Mouse (Mus musculus): ENCODE results near the gene Gpank1. TPM values are rescaled to one million over a fixed set of nuclear protein-coding genes. Genes with fewer than 3 reads are reported as not detected.

Gpank1 gene
- total and polyA plus RNA-seq, 3 experiments: 40.4 to 44.7 TPM; not detected in 1

GRCm38 (mm10) chr17:35126206-35126611 lies 5.0 kb downstream of the Gpank1 start, which contains the start of gene D17H6S53E (continued):
- TF ChIP-seq ETS1 (IDR thresholded peaks at IDR 0.05; ENCODE audit: low read depth, low read length) (peak; percentile 67; the same call in 1 of the 2 replicates), TCF12 (IDR thresholded peaks at IDR 0.05; ENCODE audit: low read depth, low read length) (peak; percentile 44; the same call in 1 of the 2 replicates), UBTF (IDR thresholded peaks at IDR 0.05; ENCODE audit: borderline replicate concordance, insufficient read depth, low read depth, low read length) (peak; percentile 80; the same call in 1 of the 2 replicates), CTCF (IDR thresholded peaks at IDR 0.05 in 2 of 3, conservative IDR thresholded peaks at IDR 0.05 in 1 of 3; ENCODE audit: control insufficient read depth in 1 of 3, insufficient read depth in 1 of 3, low read depth in 2 of 3, low read length in 3 of 3, poor library complexity in 1 of 3, severe bottlenecking in 1 of 3) (no peak)

GRCm38 (mm10) chr17:35127017-35127416 lies 5.8 kb downstream of the Gpank1 start:
- no peaks in the 10 kb centered on the region for H3K27me3 ChIP-seq (ENCODE audit: control insufficient read depth in 1 of 2, insufficient read depth in 2 of 2, low read length in 2 of 2)
- DNase-seq (ENCODE audit: low read depth, low spot score): no peak
- H3K27ac ChIP-seq (ENCODE audit: control insufficient read depth, low read depth, low read length): peak overlapping the region; percentile 78; the same call in 1 of the 2 replicates
- H3K79me2 ChIP-seq (ENCODE audit: control insufficient read depth, insufficient read depth, low read length, poor library complexity): peaks cover 26% of the 10 kb centered on the region
- H3K4me3 ChIP-seq (ENCODE audit: control insufficient read depth in 1 of 2, insufficient read depth in 1 of 2, low read depth in 2 of 2, low read length in 2 of 2): peak overlapping the region; percentile 90 to 99
- no peak for TF ChIP-seq UBTF (IDR thresholded peaks at IDR 0.05; ENCODE audit: borderline replicate concordance, insufficient read depth, low read depth, low read length)
- no peak for TF ChIP-seq E2F4 (IDR thresholded peaks at IDR 0.05; ENCODE audit: borderline replicate concordance, low read depth, low read length)
- TF ChIP-seq ETS1 (IDR thresholded peaks at IDR 0.05; ENCODE audit: low read depth, low read length): no peak
- no peak for TF ChIP-seq ZMIZ1 (IDR thresholded peaks at IDR 0.05; ENCODE audit: low read depth, low read length)
- no peak for TF ChIP-seq USF2 (IDR thresholded peaks at IDR 0.05; ENCODE audit: borderline replicate concordance in 1 of 2, insufficient read depth in 1 of 2, low read depth in 1 of 2, low read length in 2 of 2)
- TF ChIP-seq NELFE (IDR thresholded peaks at IDR 0.05; ENCODE audit: low read depth, low read length): no peak
- TF ChIP-seq TAL1 (IDR thresholded peaks at IDR 0.05; ENCODE audit: low read length): no peak
- TF ChIP-seq ELF1 (IDR thresholded peaks at IDR 0.05; ENCODE audit: low read depth, low read length): peak; percentile 12; the same call in 1 of the 2 replicates
- TF ChIP-seq GABPA (IDR thresholded peaks at IDR 0.05; ENCODE audit: low read depth, low read length): no peak
- TF ChIP-seq HCFC1 (IDR thresholded peaks at IDR 0.05; ENCODE audit: low read depth, low read length): peak; percentile 28; the same call in 1 of the 2 replicates
- no peak for TF ChIP-seq MYB (IDR thresholded peaks at IDR 0.05; ENCODE audit: low read depth, low read length)
- no peak for TF ChIP-seq EP300 (IDR thresholded peaks at IDR 0.05; ENCODE audit: low read depth in 1 of 2, low read length in 2 of 2)
- no peak for TF ChIP-seq ZC3H11A (IDR thresholded peaks at IDR 0.05; ENCODE audit: low read depth, low read length)
- no peak for TF ChIP-seq GATA1 (IDR thresholded peaks at IDR 0.05; ENCODE audit: low read depth, low read length)
- H3K4me1 ChIP-seq (ENCODE audit: control insufficient read depth in 1 of 2, insufficient read depth in 2 of 2, low read length in 2 of 2): peaks cover 6 to 8% of the 10 kb centered on the region in 2 experiments; a peak in 3 of 4 replicates
- peaks cover 0 to 10% of the 10 kb centered on the region in 2 experiments; a peak in 2 of 4 replicates for H3K36me3 ChIP-seq (ENCODE audit: control insufficient read depth in 1 of 2, insufficient read depth in 2 of 2, low read length in 2 of 2)
- H3K9me3 ChIP-seq (replicated peaks; ENCODE audit: insufficient read depth, low read length): no peaks in the 10 kb centered on the region
- peak overlapping the region; percentile 83 for H3K9ac ChIP-seq (ENCODE audit: control insufficient read depth, low read depth, low read length, poor library complexity, severe bottlenecking)

GRCm38 (mm10) chr17:35128996-35129395 lies 7.7 kb downstream of the Gpank1 start:
- peaks cover 6 to 11% of the 10 kb centered on the region in 2 experiments for H3K4me1 ChIP-seq (ENCODE audit: control insufficient read depth in 1 of 2, insufficient read depth in 2 of 2, low read length in 2 of 2)
- H3K36me3 ChIP-seq (ENCODE audit: control insufficient read depth in 1 of 2, insufficient read depth in 2 of 2, low read length in 2 of 2): peaks cover 0 to 12% of the 10 kb centered on the region in 2 experiments; a peak in 2 of 4 replicates
- no peaks in the 10 kb centered on the region for H3K9me3 ChIP-seq (replicated peaks; ENCODE audit: insufficient read depth, low read length)
- H3K4me3 ChIP-seq (ENCODE audit: control insufficient read depth in 1 of 2, insufficient read depth in 1 of 2, low read depth in 2 of 2, low read length in 2 of 2): no peak overlapping the region
- no peaks in the 10 kb centered on the region for H3K27me3 ChIP-seq (ENCODE audit: control insufficient read depth in 1 of 2, insufficient read depth in 2 of 2, low read length in 2 of 2)
- H3K9ac ChIP-seq (ENCODE audit: control insufficient read depth, low read depth, low read length, poor library complexity, severe bottlenecking): no peak overlapping the region
- no peak for DNase-seq (ENCODE audit: low read depth, low spot score)
- TF ChIP-seq TAL1 (IDR thresholded peaks at IDR 0.05; ENCODE audit: low read length) (no peak), TBP (IDR thresholded peaks at IDR 0.05; ENCODE audit: low read depth, low read length) (no peak), POLR2A (IDR thresholded peaks at IDR 0.05; ENCODE audit: control insufficient read depth in 1 of 2, insufficient read depth in 1 of 2, low read depth in 1 of 2, low read length in 2 of 2, poor library complexity in 1 of 2) (no peak), BHLHE40 (IDR thresholded peaks at IDR 0.05; ENCODE audit: borderline replicate concordance, low read depth, low read length) (no peak), MXI1 (IDR thresholded peaks at IDR 0.05; ENCODE audit: low read depth, low read length) (no peak)
- no peak overlapping the region for H3K27ac ChIP-seq (ENCODE audit: control insufficient read depth, low read depth, low read length)
- peaks cover 22% of the 10 kb centered on the region for H3K79me2 ChIP-seq (ENCODE audit: control insufficient read depth, insufficient read depth, low read length, poor library complexity)
